Mouse (Mus musculus) 3134 (cell line): ENCODE data around the gene Ccdc85b.
"Not testable (repeated sequence)": the region's sequence is repeated elsewhere in the genome, so short reads cannot be mapped to it uniquely, and the experiment has no call there.

Experiments used
- DNase-seq: peaks from one replicate; pipeline ENCODE4 v3.0.0-alpha.2; 2011; ENCODE audit warnings: low spot score; ENCODE audit not compliant: insufficient read length; ENCODE audit errors: extremely low read depth

Ccdc85b gene

GRCm38 (mm10) chr19:5457746-5458442, at the start of gene Ccdc85b:
Ccdc85b (minus strand) TSS chr19:5457894.
- no peak for DNase-seq

GRCm38 (mm10) chr19:5503687-5504086, 46.0 kb upstream of the Ccdc85b start, which contains the start of gene 1700020D05Rik:
1700020D05Rik (minus strand) TSS chr19:5503787.
- no peak for DNase-seq

- DNase-seq: no peak
These were observed 42.7 kb upstream of the Ccdc85b start for GRCm38 (mm10) chr19:5500330-5500875.

GRCm38 (mm10) chr19:5496052-5496370, 38.3 kb upstream of the Ccdc85b start:
- peak; percentile 49 for DNase-seq

DNA sequence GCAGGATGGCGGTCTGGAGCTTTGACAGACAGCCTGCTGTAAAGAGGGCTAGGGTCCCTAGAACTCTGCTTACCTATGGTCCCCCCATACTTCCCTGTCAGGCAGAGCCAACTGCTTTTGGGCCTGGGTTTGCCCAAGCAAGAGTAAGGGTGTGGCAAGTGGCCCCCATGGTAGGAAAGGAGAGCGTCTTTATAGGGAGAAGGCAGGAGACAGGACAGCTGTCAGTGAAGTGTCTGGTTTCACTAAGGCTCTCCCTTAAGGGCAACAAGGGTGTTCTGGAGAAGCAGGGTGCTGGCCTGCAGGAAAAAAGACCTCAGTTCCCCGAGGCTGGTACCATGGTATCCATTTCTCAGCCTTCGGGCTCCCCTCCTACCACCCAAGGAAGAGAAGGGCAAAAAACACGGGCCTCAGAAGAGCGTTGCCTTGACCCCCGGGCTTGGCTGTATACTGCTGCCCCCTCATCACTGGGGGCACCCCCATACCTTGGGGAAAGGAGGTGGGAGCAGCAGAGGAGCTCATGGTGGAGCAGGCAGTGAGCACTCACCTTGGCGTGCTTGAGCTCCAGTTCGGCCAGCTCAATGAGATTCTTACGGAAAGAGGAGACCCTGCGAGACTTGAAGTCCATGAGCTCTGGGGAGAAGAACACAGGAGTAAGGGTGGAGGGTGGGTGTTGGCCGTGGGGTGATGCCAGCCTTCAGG, 37.8 kb upstream of the Ccdc85b start:
- no peak for DNase-seq

- DNase-seq: no peak
These were observed 36.6 kb upstream of the Ccdc85b start for GRCm38 (mm10) chr19:5494314-5494713.

GRCm38 (mm10) chr19:5493301-5493721, 35.6 kb upstream of the Ccdc85b start:
- not testable (repeated sequence) for DNase-seq

DNA sequence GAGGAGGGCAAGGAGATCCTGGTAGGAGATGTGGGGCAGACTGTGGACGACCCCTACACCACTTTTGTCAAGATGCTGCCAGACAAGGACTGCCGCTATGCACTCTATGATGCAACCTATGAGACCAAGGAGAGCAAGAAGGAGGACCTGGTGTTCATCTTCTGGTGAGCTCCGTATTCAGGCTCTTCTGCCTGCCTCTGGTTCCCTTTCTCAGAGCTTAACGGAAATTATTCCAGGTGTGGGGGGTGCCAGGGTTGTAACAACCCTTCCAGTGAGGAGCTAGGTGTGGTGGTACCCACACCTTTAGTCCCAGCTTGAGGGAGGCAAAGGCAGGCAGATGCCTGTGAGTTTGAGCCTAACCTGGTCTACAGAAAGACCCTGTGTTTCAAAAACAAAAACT, 34.9 kb upstream of the Ccdc85b start:
- DNase-seq: no peak

DNA sequence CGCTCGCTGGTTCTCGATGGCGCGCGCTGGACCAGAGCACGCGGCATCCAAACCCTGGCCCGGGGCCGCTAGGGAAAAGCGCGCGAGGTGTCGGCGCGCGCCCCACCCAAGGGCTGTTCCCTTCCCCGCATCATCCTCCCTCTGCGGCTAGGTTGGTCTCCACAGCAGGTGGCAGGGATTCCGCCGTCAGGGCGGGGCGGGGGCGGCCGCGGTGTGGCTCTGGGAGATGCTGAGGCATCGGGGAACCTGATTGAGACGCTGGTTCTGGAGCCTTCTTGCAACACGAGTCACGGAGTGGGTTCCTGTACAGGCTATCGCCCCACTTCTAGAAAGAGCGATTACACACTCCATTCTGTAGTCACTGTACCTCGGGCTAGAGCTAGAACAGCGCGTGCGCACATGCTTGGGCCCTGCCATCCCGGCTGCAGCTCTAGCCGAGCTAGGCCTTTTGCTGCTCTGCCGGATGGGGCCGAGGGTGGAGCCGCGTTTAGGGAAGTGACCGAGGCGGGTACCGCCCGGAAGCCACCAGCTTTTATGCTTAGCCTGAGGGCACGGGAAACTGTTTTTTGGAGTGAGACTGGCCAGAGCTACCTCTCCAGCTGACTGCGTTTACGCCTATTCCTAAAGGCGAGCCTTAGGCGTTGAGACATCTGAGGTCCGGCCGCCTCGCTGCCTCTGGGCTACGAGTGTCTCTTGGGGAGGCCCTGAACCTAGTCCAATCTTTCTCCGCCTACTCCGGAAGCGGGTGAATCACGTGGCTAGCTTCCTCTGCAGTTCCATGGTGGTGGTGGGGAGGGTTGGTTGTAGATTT, 33.4 kb upstream of the Ccdc85b start:
- peak; percentile 82 for DNase-seq

DNA sequence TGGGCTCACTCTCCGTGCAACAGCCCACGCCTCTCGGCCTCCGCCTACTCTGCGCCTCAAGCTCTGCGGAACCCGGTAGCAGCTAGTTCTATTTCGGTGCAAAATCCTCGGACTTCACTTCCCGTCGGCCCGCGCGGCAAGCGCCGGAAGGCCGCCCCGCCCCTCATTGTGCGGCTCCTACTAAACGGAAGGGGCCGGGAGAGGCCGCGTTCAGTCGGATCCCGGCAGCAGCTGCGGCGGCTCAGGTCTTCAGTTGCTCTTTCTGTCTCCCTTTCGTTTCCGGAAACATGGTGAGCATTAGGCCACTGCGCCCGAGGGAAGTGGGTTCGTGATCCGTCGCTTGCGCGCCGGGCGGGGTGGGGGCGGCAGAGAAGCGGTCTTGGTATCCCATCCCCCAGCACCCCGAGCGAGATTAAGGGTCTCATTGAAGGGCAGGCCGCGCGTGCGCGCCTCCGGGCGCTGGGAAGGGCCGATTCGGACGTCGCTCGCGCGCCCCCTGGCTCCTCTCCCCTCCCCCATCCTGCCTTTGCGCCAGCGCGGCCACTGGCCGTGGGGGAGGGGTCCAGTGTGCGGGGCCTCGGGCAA, 32.7 kb upstream of the Ccdc85b start, which contains the start of gene Cfl1:
Gene Cfl1 (plus strand): TSS at position 143 of the 585 bp plus-strand sequence.
- peak; percentile 96 for DNase-seq

GRCm38 (mm10) chr19:5489721-5490120, 32.0 kb upstream of the Ccdc85b start:
- not testable (repeated sequence) for DNase-seq

DNA sequence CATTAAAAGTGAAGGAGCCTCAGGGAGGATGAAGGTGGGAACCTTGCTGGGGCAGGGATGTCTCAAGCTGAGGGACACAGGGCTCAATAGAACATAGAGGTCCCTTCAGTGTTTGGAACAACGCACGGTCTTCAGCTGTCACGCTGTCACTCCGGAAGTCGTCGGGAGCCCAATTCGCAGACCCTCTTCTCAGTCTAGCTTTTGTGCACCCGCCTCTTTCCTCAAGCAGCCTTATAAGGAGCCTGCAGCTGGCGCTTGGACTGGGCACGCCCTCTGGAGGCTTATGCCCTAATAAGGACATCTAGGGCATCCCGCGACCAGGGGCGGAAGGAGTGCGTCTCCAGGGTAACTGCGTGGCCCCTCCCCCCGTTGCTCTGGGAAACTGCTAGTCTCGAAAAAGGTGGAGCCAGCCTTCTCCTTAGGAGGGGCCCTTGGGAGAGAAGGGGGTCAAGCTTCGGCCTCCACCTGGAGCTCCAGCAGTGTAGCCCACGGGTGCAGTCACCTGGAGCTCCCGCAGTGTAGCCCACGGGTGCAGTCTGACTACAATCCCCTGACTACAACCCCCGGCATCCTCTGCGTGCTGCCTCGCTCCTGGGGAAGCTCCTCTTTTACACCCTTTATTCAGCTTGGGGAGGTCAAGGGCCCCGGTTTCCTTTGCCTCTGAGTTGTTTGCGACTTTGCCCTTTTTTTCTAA, 31.3 kb upstream of the Ccdc85b start:
- DNase-seq: peak; percentile 96

DNA sequence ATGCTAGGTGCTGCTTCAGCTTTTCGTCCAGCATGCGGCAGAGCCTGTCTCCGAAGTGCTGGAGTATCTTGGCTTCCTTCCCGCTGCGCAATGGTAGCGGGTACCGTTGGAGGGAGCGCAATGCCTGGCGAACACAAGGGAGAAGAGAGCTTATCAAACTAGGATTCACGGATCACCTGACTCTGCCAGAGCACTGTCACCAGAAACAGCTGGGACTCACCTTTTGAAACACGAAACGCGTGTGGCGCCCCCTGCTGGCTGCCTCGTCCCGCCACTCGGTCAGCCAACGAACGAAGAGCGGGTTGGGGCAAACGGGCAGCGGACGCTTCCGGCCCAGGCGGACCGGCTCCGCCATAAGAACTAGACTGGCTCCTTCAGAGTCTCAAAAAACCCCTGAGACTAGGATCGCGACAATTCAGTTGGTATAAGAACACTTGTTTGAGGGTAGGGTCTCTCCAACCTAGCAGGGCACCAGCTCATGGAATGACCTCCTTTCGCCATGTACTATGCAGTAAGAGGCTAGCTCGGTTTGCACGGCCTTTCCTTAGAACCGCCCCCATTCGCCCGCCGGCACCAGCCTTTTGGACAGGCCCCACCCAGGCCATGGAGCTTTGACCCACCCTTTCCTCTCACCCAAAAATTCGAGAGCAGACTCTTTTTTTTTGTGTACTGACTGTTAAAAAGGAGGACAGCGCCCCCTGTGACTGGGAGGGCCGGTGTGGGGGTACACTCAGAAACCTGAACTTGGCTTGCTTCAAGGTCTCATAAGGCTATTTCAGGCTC, 30.3 kb upstream of the Ccdc85b start, which contains the start of gene Mus81:
Gene Mus81 (minus strand): TSS at position 635 of the 783 bp plus-strand sequence.
- DNase-seq: peak; percentile 93

- no peak for DNase-seq
These were observed 29.1 kb upstream of the Ccdc85b start for GRCm38 (mm10) chr19:5486771-5487170.

- DNase-seq: no peak
These were observed 28.6 kb upstream of the Ccdc85b start for GRCm38 (mm10) chr19:5486286-5486685.

DNA sequence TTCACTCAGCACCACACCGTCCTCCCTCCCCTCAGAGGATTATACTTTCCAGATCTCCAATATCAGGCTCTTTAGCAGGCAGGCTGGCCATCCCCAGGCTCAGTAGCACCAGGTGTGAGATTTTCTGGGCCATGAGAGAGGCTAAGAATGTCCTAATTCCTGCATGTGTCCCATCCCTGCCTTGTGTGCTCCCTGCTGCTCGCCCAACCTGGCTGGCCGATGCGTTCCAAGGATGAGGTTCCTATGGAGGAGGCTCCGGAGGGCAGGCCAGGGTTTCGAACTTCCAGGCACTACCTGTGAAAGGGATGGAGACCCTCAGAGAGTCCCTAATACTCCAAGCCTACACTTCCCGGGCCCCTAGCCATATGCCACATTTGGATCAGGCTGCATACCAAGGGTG, 28.1 kb upstream of the Ccdc85b start:
- DNase-seq: no peak

DNA sequence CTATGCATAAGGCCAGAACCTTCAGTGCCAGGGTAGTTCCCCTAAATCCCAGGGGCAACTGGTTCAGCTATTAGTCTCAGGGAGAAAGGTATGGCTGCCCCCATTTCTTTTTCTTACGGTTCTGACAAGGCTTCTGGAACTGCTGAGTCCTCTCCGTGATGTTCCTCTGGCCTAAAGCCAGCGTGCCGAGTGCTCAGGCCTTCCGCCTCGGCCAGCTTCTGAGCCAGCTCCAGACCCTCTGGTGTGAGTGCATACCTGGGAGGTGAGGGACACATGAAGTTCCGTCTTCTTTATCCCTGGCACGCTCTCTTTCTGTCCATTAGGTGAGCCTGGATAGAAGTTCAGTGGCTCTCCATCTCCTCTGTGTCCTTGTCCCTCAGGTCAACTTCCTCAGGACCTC, 27.7 kb upstream of the Ccdc85b start:
- no peak for DNase-seq

- DNase-seq: no peak
These were observed 26.8 kb upstream of the Ccdc85b start for GRCm38 (mm10) chr19:5484496-5484895.
